Mouse (Mus musculus) MEL (cell line): ENCODE measurements around the gene Pear1. TPM values are rescaled to one million over a fixed set of nuclear protein-coding genes. Genes with fewer than 3 reads are reported as not detected.

Experiments used
- DNase-seq: peaks from one replicate; pipeline ENCODE4 v3.0.0; 2011; ENCODE audit warnings: low read depth, low spot score
- H3K27ac ChIP-seq: 2 replicates; pipeline ENCODE4 v1.5.1; 2012; ENCODE audit warnings: low read depth, mild to moderate bottlenecking, control low read depth, low read length, moderate library complexity; ENCODE audit not compliant: control insufficient read depth
- H3K27me3 ChIP-seq, 2 experiments: fragments of 150-350 bp in 1 of 2; sonication (generic) in 1 of 2; 2 replicates each; pipeline ENCODE4 v1.6.1; 2012; ENCODE audit warnings: low read length in 2 of 2, mild to moderate bottlenecking in 2 of 2, improper control_type of control experiment in 1 of 2, moderate library complexity in 1 of 2; ENCODE audit not compliant: insufficient read depth in 2 of 2, control insufficient read depth in 1 of 2
- H3K36me3 ChIP-seq, 2 experiments: 2 replicates each; pipeline ENCODE4 v1.6.1; 2012 to 2014; ENCODE audit warnings: low read length in 2 of 2, improper control_type of control experiment in 1 of 2, inconsistent platforms in 1 of 2, mild to moderate bottlenecking in 1 of 2; ENCODE audit not compliant: insufficient read depth in 2 of 2, control insufficient read depth in 1 of 2
- H3K4me1 ChIP-seq, 2 experiments: fragments of 150-350 bp in 1 of 2; sonication (generic) in 1 of 2; 2 replicates each; pipeline ENCODE4 v1.6.1; 2012; ENCODE audit warnings: low read length in 2 of 2, improper control_type of control experiment in 1 of 2, mild to moderate bottlenecking in 1 of 2; ENCODE audit not compliant: insufficient read depth in 2 of 2, control insufficient read depth in 1 of 2
- H3K4me3 ChIP-seq, 2 experiments: fragments of 150-350 bp in 1 of 2; sonication (generic) in 1 of 2; 2 replicates each; pipeline ENCODE4 v1.5.1; 2012; ENCODE audit warnings: low read depth in 2 of 2, low read length in 2 of 2, mild to moderate bottlenecking in 2 of 2, moderate library complexity in 2 of 2, control low read depth in 1 of 2, improper control_type of control experiment in 1 of 2; ENCODE audit not compliant: control insufficient read depth in 1 of 2, insufficient read depth in 1 of 2
- H3K79me2 ChIP-seq: 2 replicates; pipeline ENCODE4 v1.6.1; 2012; ENCODE audit warnings: mild to moderate bottlenecking, low read length, moderate library complexity; ENCODE audit not compliant: control insufficient read depth, poor library complexity, insufficient read depth
- H3K9ac ChIP-seq: 2 replicates; pipeline ENCODE4 v1.6.1; 2012; ENCODE audit warnings: low read depth, mild to moderate bottlenecking, control low read depth, low read length, moderate library complexity; ENCODE audit not compliant: control insufficient read depth, poor library complexity, severe bottlenecking
- H3K9me3 ChIP-seq: fragments of 150-350 bp; sonication (generic); replicated peaks from 2 replicates; pipeline ENCODE4 v1.6.1; 2012; ENCODE audit warnings: mild to moderate bottlenecking, low read length, improper control_type of control experiment, moderate library complexity; ENCODE audit not compliant: insufficient read depth
- BHLHE40 ChIP-seq: IDR thresholded peaks from 2 replicates; pipeline ENCODE4 v1.6.1; 2012; ENCODE audit warnings: low read depth, mild to moderate bottlenecking, inconsistent platforms, low read length, improper control_type of control experiment, borderline replicate concordance
- CHD1 ChIP-seq: IDR thresholded peaks from 2 replicates; pipeline ENCODE4 v1.6.1; 2012; ENCODE audit warnings: low read depth, mild to moderate bottlenecking, inconsistent platforms, low read length, improper control_type of control experiment
- CTCF ChIP-seq, 3 experiments: IDR thresholded peaks in 2 of 3; conservative IDR thresholded peaks in 1 of 3; 2 replicates each; pipeline ENCODE4 v1.5.1; 2011 to 2012; ENCODE audit warnings: low read length in 3 of 3, low read depth in 2 of 3, mild to moderate bottlenecking in 2 of 3, improper control_type of control experiment in 1 of 3, inconsistent platforms in 1 of 3, mixed read lengths in 1 of 3, moderate library complexity in 1 of 3; ENCODE audit not compliant: control insufficient read depth in 1 of 3, insufficient read depth in 1 of 3, poor library complexity in 1 of 3, severe bottlenecking in 1 of 3
- ELF1 ChIP-seq: IDR thresholded peaks from 2 replicates; pipeline ENCODE4 v1.6.1; 2014; ENCODE audit warnings: low read depth, mild to moderate bottlenecking, inconsistent platforms, low read length, improper control_type of control experiment, moderate library complexity
- EP300 ChIP-seq, 2 experiments: IDR thresholded peaks; 2 replicates each; pipeline ENCODE4 v1.6.1; 2011; ENCODE audit warnings: improper control_type of control experiment in 2 of 2, low read length in 2 of 2, low read depth in 1 of 2, mild to moderate bottlenecking in 1 of 2
- GATA1 ChIP-seq: IDR thresholded peaks from 2 replicates; pipeline ENCODE4 v1.6.1; 2011; ENCODE audit warnings: low read depth, low read length, improper control_type of control experiment
- MAFK ChIP-seq: IDR thresholded peaks from 2 replicates; pipeline ENCODE4 v1.6.1; 2011; ENCODE audit warnings: low read depth, mild to moderate bottlenecking, low read length, improper control_type of control experiment, borderline replicate concordance
- MAX ChIP-seq: IDR thresholded peaks from 2 replicates; pipeline ENCODE4 v1.6.1; 2011; ENCODE audit warnings: low read length, improper control_type of control experiment
- MAZ ChIP-seq: IDR thresholded peaks from 2 replicates; pipeline ENCODE4 v1.6.1; 2012; ENCODE audit warnings: low read depth, mild to moderate bottlenecking, inconsistent platforms, low read length, improper control_type of control experiment
- MEF2A ChIP-seq: IDR thresholded peaks from 2 replicates; pipeline ENCODE4 v1.6.1; 2014; ENCODE audit warnings: low read depth, mild to moderate bottlenecking, inconsistent platforms, low read length, improper control_type of control experiment; ENCODE audit not compliant: poor library complexity, insufficient replicate concordance, severe bottlenecking; ENCODE audit errors: extremely low read depth
- MXI1 ChIP-seq: IDR thresholded peaks from 2 replicates; pipeline ENCODE4 v1.6.1; 2011; ENCODE audit warnings: mild to moderate bottlenecking, low read depth, low read length, improper control_type of control experiment
- NELFE ChIP-seq: IDR thresholded peaks from 2 replicates; pipeline ENCODE4 v1.6.1; 2011; ENCODE audit warnings: low read depth, low read length, improper control_type of control experiment
- NRF1 ChIP-seq: IDR thresholded peaks from 2 replicates; pipeline ENCODE4 v1.6.1; 2014; ENCODE audit warnings: low read depth, mild to moderate bottlenecking, inconsistent platforms, low read length, improper control_type of control experiment, moderate library complexity; ENCODE audit not compliant: poor library complexity, insufficient read depth, severe bottlenecking
- POLR2A ChIP-seq, 2 experiments: IDR thresholded peaks; 2 replicates each; pipeline ENCODE4 v1.6.1; 2011 to 2012; ENCODE audit warnings: low read length in 2 of 2, mild to moderate bottlenecking in 2 of 2, control low read depth in 1 of 2, improper control_type of control experiment in 1 of 2, low read depth in 1 of 2, moderate library complexity in 1 of 2; ENCODE audit not compliant: control insufficient read depth in 1 of 2, insufficient read depth in 1 of 2, poor library complexity in 1 of 2
- POLR2AphosphoS2 ChIP-seq: IDR thresholded peaks from 2 replicates; pipeline ENCODE4 v1.6.1; 2011; ENCODE audit warnings: low read length, improper control_type of control experiment
- POLR2AphosphoS5 ChIP-seq: IDR thresholded peaks from 2 replicates; pipeline ENCODE4 v1.6.1; 2012; ENCODE audit warnings: low read depth, borderline replicate concordance, mild to moderate bottlenecking, inconsistent platforms, low read length, moderate library complexity, mixed read lengths
- RCOR1 ChIP-seq: IDR thresholded peaks from 2 replicates; pipeline ENCODE4 v1.6.1; 2012; ENCODE audit warnings: low read depth, mild to moderate bottlenecking, inconsistent platforms, low read length, improper control_type of control experiment
- TAL1 ChIP-seq: IDR thresholded peaks from 2 replicates; pipeline ENCODE4 v1.6.1; 2012; ENCODE audit warnings: mild to moderate bottlenecking, inconsistent platforms, low read length, moderate library complexity, mixed read lengths
- TCF12 ChIP-seq: IDR thresholded peaks from 2 replicates; pipeline ENCODE4 v1.6.1; 2014; ENCODE audit warnings: low read depth, mild to moderate bottlenecking, inconsistent platforms, low read length, improper control_type of control experiment, moderate library complexity
- ZC3H11A ChIP-seq: IDR thresholded peaks from 2 replicates; pipeline ENCODE4 v1.6.1; 2012; ENCODE audit warnings: low read depth, mild to moderate bottlenecking, inconsistent platforms, low read length, improper control_type of control experiment
- ZKSCAN1 ChIP-seq: IDR thresholded peaks from 2 replicates; pipeline ENCODE4 v1.6.1; 2012; ENCODE audit warnings: low read depth, mild to moderate bottlenecking, inconsistent platforms, low read length, improper control_type of control experiment, moderate library complexity
- ZNF384 ChIP-seq: IDR thresholded peaks from 2 replicates; pipeline ENCODE4 v1.6.1; 2012; ENCODE audit warnings: low read depth, mild to moderate bottlenecking, inconsistent platforms, low read length, improper control_type of control experiment
- polyA plus RNA-seq, 2 experiments: library from polyadenylated mRNA; stranded (reverse) in 1 of 2; unstranded in 1 of 2; fragments of >175 nt in 1 of 2; fragments of >200 nt in 1 of 2; gene quantifications; 2 replicates each; pipeline versions ENCODE4 v1.2.1 to v1.2.4; 2012; ENCODE audit warnings: low replicate concordance in 2 of 2, low read depth in 1 of 2; ENCODE audit not compliant: insufficient read length in 2 of 2, insufficient read depth in 1 of 2, missing spikeins in 1 of 2
- total RNA-seq: library from RNA; depleted of rRNA; stranded (reverse); fragments of 300-350 nt; gene quantifications from 2 replicates; pipeline ENCODE4 v1.2.3, GENCODE M21; 2012

Pear1 gene
- total and polyA plus RNA-seq, 3 experiments: 0.35 to 1.0 TPM; not detected in 1

DNA sequence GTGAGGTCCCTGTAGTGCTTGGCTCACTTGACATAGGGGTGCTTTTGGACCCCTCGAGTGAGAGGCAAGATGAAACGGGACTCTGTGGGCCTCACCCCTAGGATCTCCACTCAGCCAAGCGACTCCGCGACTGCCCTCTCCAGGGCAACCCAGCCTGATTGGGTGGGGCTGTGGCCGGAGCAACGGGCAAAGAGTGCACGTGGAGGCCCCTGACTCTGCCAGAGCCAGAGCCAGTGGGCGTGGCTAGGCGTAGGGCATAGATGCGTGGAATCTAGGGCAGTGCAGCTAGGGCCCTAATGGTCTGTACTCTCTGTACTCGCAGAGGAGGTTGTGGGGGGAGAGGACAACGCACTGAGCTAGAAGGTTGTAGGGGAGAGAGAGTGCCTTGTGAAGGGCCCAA lies 75.7 kb downstream of the Pear1 start, which contains the start of gene Lrrc71:
TSS of gene Lrrc71 (minus strand) at position 195 of the 400 bp plus-strand sequence.
- TF ChIP-seq POLR2A (IDR thresholded peaks at IDR 0.05; ENCODE audit: control insufficient read depth in 1 of 2, insufficient read depth in 1 of 2, low read depth in 1 of 2, low read length in 2 of 2, poor library complexity in 1 of 2) (no peak), ELF1 (no peak)
- H3K4me3 ChIP-seq: no peak within 1 kb of the TSS
- H3K9me3 ChIP-seq: no peaks in the 10 kb centered on the region
- H3K79me2 ChIP-seq: no peaks in the 10 kb centered on the region
- no peak within 1 kb of the TSS for H3K9ac ChIP-seq
- H3K27ac ChIP-seq: no peak within 1 kb of the TSS
- no peaks in the 10 kb centered on the region for H3K4me1 ChIP-seq
- DNase-seq: no peak
- H3K27me3 ChIP-seq: peaks cover 0 to 1% of the 10 kb centered on the region in 2 experiments; a peak in 1 of 4 replicates
- no peaks in the 10 kb centered on the region for H3K36me3 ChIP-seq

DNA sequence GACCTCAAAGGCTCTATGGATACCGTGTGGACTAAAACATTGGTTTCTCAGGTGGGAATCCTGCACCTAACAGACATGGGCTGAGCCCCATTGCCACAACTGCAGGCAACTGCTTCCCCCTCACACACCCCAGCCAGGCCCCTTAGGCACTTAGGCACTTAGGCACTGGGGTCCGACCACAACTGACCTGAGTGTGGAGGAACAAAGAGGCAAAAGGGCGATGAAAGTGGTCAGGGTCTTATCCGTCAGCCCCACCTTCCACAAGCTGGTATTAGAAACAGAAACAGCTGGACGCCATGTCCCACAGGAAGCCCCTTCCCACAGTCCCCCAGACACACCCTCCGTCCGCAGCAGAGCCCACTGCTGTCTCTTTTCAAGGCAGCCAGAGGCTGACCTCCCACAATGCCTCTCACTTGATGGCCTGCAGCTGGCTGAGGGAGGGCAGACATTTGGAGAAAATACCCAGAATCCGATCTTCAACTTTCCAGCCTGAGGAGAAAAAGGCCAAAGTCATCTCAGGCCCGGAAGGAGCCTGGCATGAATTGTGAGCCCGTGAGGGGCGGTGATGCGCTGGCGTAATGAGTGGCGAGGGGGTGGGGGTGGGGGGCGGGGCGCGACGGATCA lies 79.0 kb downstream of the Pear1 start:
- Histone ChIP-seq H3K4me1 (no peaks in the 10 kb centered on the region), H3K9me3 (no peaks in the 10 kb centered on the region), H3K9ac (no peak overlapping the region), H3K4me3 (no peak overlapping the region), H3K79me2 (no peaks in the 10 kb centered on the region)
- no peak for DNase-seq
- no peak for TF ChIP-seq MAX
- no peak for TF ChIP-seq CHD1
- TF ChIP-seq POLR2AphosphoS5: no peak
- TF ChIP-seq GATA1: no peak
- TF ChIP-seq ZNF384: no peak
- no peak for TF ChIP-seq ZC3H11A
- no peak for TF ChIP-seq NRF1
- no peak for TF ChIP-seq TAL1
- no peak for TF ChIP-seq BHLHE40
- no peak for TF ChIP-seq MAZ
- TF ChIP-seq POLR2A (IDR thresholded peaks at IDR 0.05; ENCODE audit: control insufficient read depth in 1 of 2, insufficient read depth in 1 of 2, low read depth in 1 of 2, low read length in 2 of 2, poor library complexity in 1 of 2): no peak
- no peak for TF ChIP-seq CTCF (IDR thresholded peaks at IDR 0.05 in 2 of 3, conservative IDR thresholded peaks at IDR 0.05 in 1 of 3; ENCODE audit: control insufficient read depth in 1 of 3, insufficient read depth in 1 of 3, low read depth in 2 of 3, low read length in 3 of 3, poor library complexity in 1 of 3, severe bottlenecking in 1 of 3)
- TF ChIP-seq, all 39 proteins: peak for 0
- Histone ChIP-seq H3K27ac (no peak overlapping the region), H3K36me3 (no peaks in the 10 kb centered on the region), H3K27me3 (peaks cover 0 to 1% of the 10 kb centered on the region in 2 experiments; a peak in 1 of 4 replicates)

DNA sequence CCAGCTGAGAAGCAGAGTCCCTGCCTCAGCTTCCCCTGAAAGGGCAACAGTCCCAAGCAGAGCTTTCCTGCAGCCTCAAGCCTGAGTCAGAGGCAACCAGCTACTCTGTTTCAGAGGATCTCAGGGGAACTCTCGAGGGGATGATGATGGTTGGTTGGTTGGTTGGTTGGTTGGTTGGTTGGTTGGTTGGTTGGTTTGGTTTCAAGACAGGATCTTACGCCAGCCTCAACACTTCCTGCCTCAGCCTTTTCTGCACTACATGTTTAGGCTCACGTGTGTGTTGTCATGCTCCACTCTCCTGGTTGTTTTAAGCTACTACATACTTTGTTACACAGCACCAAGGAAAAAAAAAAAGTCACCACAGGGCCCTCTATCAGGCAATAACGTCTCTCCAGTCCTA lies 80.2 kb downstream of the Pear1 start:
- no peaks in the 10 kb centered on the region for H3K36me3 ChIP-seq
- no peak overlapping the region for H3K27ac ChIP-seq
- H3K79me2 ChIP-seq: no peaks in the 10 kb centered on the region
- no peaks in the 10 kb centered on the region for H3K9me3 ChIP-seq
- no peak overlapping the region for H3K9ac ChIP-seq
- H3K4me3 ChIP-seq: no peak overlapping the region
- H3K27me3 ChIP-seq: peaks cover 0 to 1% of the 10 kb centered on the region in 2 experiments; a peak in 1 of 4 replicates
- no peaks in the 10 kb centered on the region for H3K4me1 ChIP-seq
- TF ChIP-seq MAFK (no peak), RCOR1 (no peak), MEF2A (no peak), EP300 (IDR thresholded peaks at IDR 0.05; ENCODE audit: low read depth in 1 of 2, low read length in 2 of 2) (no peak), TCF12 (no peak), NRF1 (no peak), NELFE (no peak), MXI1 (no peak), ZKSCAN1 (no peak), POLR2AphosphoS2 (no peak)
- no peak for DNase-seq
